Mouse (Mus musculus): ENCODE measurements at regions not wholly inside any gene's neighbourhood (a gene's known extent, or its start where the extent isn't known, plus 50 kb on each side); places are given as distances from the start of the nearest gene placed in this dataset.

DNA sequence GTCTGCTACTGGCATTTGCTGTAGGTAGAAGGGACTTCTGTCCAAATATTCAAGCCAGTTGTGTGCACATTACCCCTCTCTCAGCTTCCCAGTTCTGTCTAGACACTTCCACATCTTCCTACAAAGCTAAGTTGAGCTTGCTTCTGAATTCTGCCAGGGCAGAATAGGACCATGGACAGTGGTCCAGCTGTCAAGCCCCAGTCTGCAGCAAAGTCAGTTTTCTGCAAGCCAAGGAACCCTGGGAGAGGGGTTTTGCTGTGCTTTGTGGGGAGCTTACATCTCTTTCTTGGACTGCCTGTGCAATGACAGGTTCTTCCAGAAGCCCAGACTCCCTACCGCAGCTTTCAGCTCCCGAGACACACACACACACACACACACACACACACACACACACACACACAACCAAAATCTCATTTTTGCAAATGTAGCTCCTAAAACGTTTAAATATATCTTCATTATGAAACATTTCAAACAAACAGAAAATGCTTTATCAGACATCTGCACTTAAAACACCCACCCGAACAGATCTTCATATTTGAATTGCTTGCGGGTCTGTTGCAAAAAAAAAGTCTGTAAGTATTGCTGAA is 91.4 kb upstream of the Mkln1 start:
- no peak overlapping the region for H3K4me2 ChIP-seq (ENCODE audit: low read depth, low read length, poor library complexity, severe bottlenecking)
- ATAC-seq (ENCODE audit: low FRiP score) (no peak), DNase-seq (ENCODE audit: low spot score) (peak; percentile 17)
- no peaks in the 10 kb centered on the region for H3K36me3 ChIP-seq (ENCODE audit: insufficient read depth, low read length)
- H3K4me1 ChIP-seq (ENCODE audit: insufficient read depth, low read length) = no peaks in the 10 kb centered on the region
- H3K27me3 ChIP-seq (ENCODE audit: insufficient read depth, low read length) = no peaks in the 10 kb centered on the region
- 76% methylated on average over 5 of the region's 5 CpGs for WGBS
- H3K27ac ChIP-seq (ENCODE audit: low read depth, low read length) = no peak overlapping the region
- no peak overlapping the region for H3K9ac ChIP-seq (replicated peaks; ENCODE audit: low read length, poor library complexity, severe bottlenecking)
- no peak for TF ChIP-seq CTCF (IDR thresholded peaks at IDR 0.05)
- H3K4me3 ChIP-seq (ENCODE audit: low read depth, low read length) = no peak overlapping the region
- no peaks in the 10 kb centered on the region for H3K9me3 ChIP-seq (ENCODE audit: low read length)

- H3K9me3 ChIP-seq (ENCODE audit: low read length) = no peaks in the 10 kb centered on the region
- no peak overlapping the region for H3K9ac ChIP-seq (replicated peaks; ENCODE audit: low read length, poor library complexity, severe bottlenecking)
- TF ChIP-seq CTCF (IDR thresholded peaks at IDR 0.05) = no peak
- no peak overlapping the region for H3K27ac ChIP-seq (ENCODE audit: low read depth, low read length)
- H3K36me3 ChIP-seq (ENCODE audit: insufficient read depth, low read length) = no peaks in the 10 kb centered on the region
- 37% methylated on average over 4 of the region's 4 CpGs for WGBS
- H3K4me2 ChIP-seq (ENCODE audit: low read depth, low read length, poor library complexity, severe bottlenecking) = no peak overlapping the region
- DNase-seq (ENCODE audit: low spot score) (no peak), ATAC-seq (ENCODE audit: low FRiP score) (no peak)
- no peaks in the 10 kb centered on the region for H3K27me3 ChIP-seq (ENCODE audit: insufficient read depth, low read length)
- H3K4me3 ChIP-seq (ENCODE audit: low read depth, low read length) = no peak overlapping the region
- no peaks in the 10 kb centered on the region for H3K4me1 ChIP-seq (ENCODE audit: insufficient read depth, low read length)
Observed at GRCm38 (mm10) chr6:31307899-31308298, 90.6 kb upstream of the Mkln1 start.

DNA sequence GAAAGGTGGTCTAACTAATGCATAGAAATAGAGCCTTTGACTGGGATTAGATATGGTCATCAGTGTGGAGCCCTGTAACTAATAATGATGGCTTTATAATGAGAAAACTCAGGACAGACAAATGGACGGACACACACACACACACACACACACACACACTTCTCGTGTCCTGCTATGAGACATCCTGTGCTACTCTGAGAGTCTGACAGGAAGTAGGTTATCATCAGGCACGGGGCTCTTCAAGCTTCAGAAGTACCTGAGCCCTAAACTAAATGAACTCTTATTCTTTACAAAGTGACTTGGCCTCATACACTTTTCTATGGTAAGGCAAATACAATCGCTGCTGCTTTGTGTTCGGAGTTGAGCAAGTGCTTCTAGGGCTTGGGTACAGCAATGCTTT is 87.9 kb upstream of the Mkln1 start:
- TF ChIP-seq CTCF (IDR thresholded peaks at IDR 0.05) = no peak
- Histone ChIP-seq H3K27ac (ENCODE audit: low read depth, low read length) (no peak overlapping the region), H3K4me1 (ENCODE audit: insufficient read depth, low read length) (no peaks in the 10 kb centered on the region), H3K36me3 (ENCODE audit: insufficient read depth, low read length) (no peaks in the 10 kb centered on the region), H3K9ac (replicated peaks; ENCODE audit: low read length, poor library complexity, severe bottlenecking) (no peak overlapping the region), H3K27me3 (ENCODE audit: insufficient read depth, low read length) (no peaks in the 10 kb centered on the region), H3K4me3 (ENCODE audit: low read depth, low read length) (no peak overlapping the region), H3K4me2 (ENCODE audit: low read depth, low read length, poor library complexity, severe bottlenecking) (no peak overlapping the region), H3K9me3 (ENCODE audit: low read length) (no peaks in the 10 kb centered on the region)
- 72% methylated on average over 5 of the region's 5 CpGs for WGBS
- DNase-seq (ENCODE audit: low spot score) (no peak), ATAC-seq (ENCODE audit: low FRiP score) (no peak)

DNA sequence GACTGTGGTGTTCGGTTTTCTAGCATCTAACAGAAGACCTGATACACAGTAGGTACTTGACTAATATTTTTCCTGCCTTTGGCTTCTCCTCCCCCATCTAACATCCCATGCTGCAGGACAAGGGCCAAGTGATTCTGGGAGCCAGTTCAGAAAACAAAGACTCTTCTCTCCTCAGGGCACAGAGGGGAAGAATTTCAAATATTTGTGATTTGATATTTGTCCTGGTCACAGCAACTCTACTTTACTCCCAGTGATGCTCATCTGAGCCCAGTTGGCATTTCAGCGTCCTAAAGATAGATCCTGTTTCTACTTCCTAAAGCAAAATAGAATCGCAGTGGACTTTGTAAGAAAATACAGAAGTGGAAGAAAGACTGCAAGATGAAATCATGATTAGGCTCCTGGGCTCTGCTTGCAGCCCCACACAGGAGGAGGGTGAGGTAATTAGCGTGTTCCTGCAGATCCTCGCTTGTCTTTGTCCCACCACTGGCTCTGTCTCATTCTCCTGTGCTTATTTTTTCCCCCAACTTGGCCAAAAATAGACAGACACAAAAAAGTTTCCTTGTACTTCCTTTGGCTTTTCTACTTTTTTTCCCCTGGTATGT is 84.6 kb upstream of the Mkln1 start:
- TF ChIP-seq CTCF (IDR thresholded peaks at IDR 0.05) = no peak
- no peak for ATAC-seq (ENCODE audit: low FRiP score)
- H3K4me2 ChIP-seq (ENCODE audit: low read depth, low read length, poor library complexity, severe bottlenecking) = no peak overlapping the region
- peaks cover 9% of the 10 kb centered on the region for H3K27me3 ChIP-seq (ENCODE audit: insufficient read depth, low read length)
- no peaks in the 10 kb centered on the region for H3K36me3 ChIP-seq (ENCODE audit: insufficient read depth, low read length)
- no peak overlapping the region for H3K4me3 ChIP-seq (ENCODE audit: low read depth, low read length)
- H3K9ac ChIP-seq (replicated peaks; ENCODE audit: low read length, poor library complexity, severe bottlenecking) = no peak overlapping the region
- no peaks in the 10 kb centered on the region for H3K9me3 ChIP-seq (ENCODE audit: low read length)
- DNase-seq (ENCODE audit: low spot score) = no peak
- no peak overlapping the region for H3K27ac ChIP-seq (ENCODE audit: low read depth, low read length)
- 72% methylated on average over 5 of the region's 5 CpGs for WGBS
- H3K4me1 ChIP-seq (ENCODE audit: insufficient read depth, low read length) = no peaks in the 10 kb centered on the region

DNA sequence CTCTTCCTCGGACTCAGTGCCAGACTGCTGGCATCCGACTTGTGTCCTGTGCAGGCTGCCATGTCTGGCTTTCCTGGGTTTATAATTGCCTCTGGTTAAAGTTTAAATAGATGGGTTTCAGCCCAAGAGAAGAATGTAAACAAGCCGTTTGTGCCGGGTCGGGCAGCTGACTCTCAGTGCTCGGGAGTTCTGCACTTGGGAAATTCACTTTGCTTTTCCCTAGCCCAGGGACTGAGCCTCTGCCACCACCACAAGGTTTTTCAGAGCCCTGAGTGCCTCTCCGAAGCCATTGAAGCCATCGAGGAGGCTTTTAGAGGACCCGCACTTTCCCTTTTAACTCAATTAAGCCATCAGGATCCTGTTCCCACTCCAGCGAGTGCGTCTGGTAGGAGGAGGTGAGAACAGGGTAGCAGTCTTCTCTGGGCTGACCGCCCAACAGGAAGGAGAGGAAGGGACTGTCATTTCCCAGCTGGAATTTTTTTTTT is 80.8 kb upstream of the Mkln1 start:
- TF ChIP-seq CTCF (IDR thresholded peaks at IDR 0.05) = no peak
- peaks cover 12% of the 10 kb centered on the region for H3K27me3 ChIP-seq (ENCODE audit: insufficient read depth, low read length)
- ATAC-seq (ENCODE audit: low FRiP score) = no peak
- H3K4me1 ChIP-seq (ENCODE audit: insufficient read depth, low read length) = no peaks in the 10 kb centered on the region
- no peaks in the 10 kb centered on the region for H3K9me3 ChIP-seq (ENCODE audit: low read length)
- H3K4me3 ChIP-seq (ENCODE audit: low read depth, low read length) = no peak overlapping the region
- no peak overlapping the region for H3K9ac ChIP-seq (replicated peaks; ENCODE audit: low read length, poor library complexity, severe bottlenecking)
- no peak overlapping the region for H3K27ac ChIP-seq (ENCODE audit: low read depth, low read length)
- DNase-seq (ENCODE audit: low spot score) = no peak
- H3K36me3 ChIP-seq (ENCODE audit: insufficient read depth, low read length) = no peaks in the 10 kb centered on the region
- 13% methylated on average over 12 of the region's 12 CpGs for WGBS
- no peak overlapping the region for H3K4me2 ChIP-seq (ENCODE audit: low read depth, low read length, poor library complexity, severe bottlenecking)

GRCm38 (mm10) chr6:31318506-31318905 is 80.0 kb upstream of the Mkln1 start:
- ATAC-seq (ENCODE audit: low FRiP score) = no peak
- Histone ChIP-seq H3K27me3 (ENCODE audit: insufficient read depth, low read length) (peaks cover 12% of the 10 kb centered on the region), H3K9me3 (ENCODE audit: low read length) (no peaks in the 10 kb centered on the region), H3K27ac (ENCODE audit: low read depth, low read length) (no peak overlapping the region), H3K4me3 (ENCODE audit: low read depth, low read length) (no peak overlapping the region), H3K4me1 (ENCODE audit: insufficient read depth, low read length) (peaks cover 4% of the 10 kb centered on the region; the same call in 1 of the 2 replicates), H3K4me2 (ENCODE audit: low read depth, low read length, poor library complexity, severe bottlenecking) (0 out of 2 replicates have a peak overlapping the region, but pooled peaks have one; percentile 22), H3K36me3 (ENCODE audit: insufficient read depth, low read length) (no peaks in the 10 kb centered on the region), H3K9ac (replicated peaks; ENCODE audit: low read length, poor library complexity, severe bottlenecking) (no peak overlapping the region)
- WGBS = 5% methylated on average over 11 of the region's 11 CpGs
- TF ChIP-seq CTCF (IDR thresholded peaks at IDR 0.05) = peak; percentile 43
- no peak for DNase-seq (ENCODE audit: low spot score)
